Mouse (Mus musculus): ENCODE results near the gene Alk.

GRCm38 (mm10) chr17:72508678-72509394, 95.6 kb downstream of the Alk start:
- no peak for TF ChIP-seq HCFC1 (IDR thresholded peaks at IDR 0.05; ENCODE audit: low read depth, low read length)
- no peak for TF ChIP-seq CTCF (IDR thresholded peaks at IDR 0.05 in 2 of 3, conservative IDR thresholded peaks at IDR 0.05 in 1 of 3; ENCODE audit: control insufficient read depth in 1 of 3, insufficient read depth in 1 of 3, low read depth in 2 of 3, low read length in 3 of 3, poor library complexity in 1 of 3, severe bottlenecking in 1 of 3)
- TF ChIP-seq MAFK (IDR thresholded peaks at IDR 0.05; ENCODE audit: borderline replicate concordance, low read depth, low read length), result no peak
- no peak for TF ChIP-seq ZKSCAN1 (IDR thresholded peaks at IDR 0.05; ENCODE audit: low read depth, low read length)
- TF ChIP-seq POLR2A (IDR thresholded peaks at IDR 0.05; ENCODE audit: control insufficient read depth in 1 of 2, insufficient read depth in 1 of 2, low read depth in 1 of 2, low read length in 2 of 2, poor library complexity in 1 of 2), result no peak
- TF ChIP-seq EP300 (IDR thresholded peaks at IDR 0.05; ENCODE audit: low read depth in 1 of 2, low read length in 2 of 2), result no peak
- TF ChIP-seq E2F4 (IDR thresholded peaks at IDR 0.05; ENCODE audit: borderline replicate concordance, low read depth, low read length), result no peak
- no peak for TF ChIP-seq TBP (IDR thresholded peaks at IDR 0.05; ENCODE audit: low read depth, low read length)

Measured in MEL (cell line).